Mouse (Mus musculus) lung, adult 2 months (tissue): ENCODE data around the gene Nmrk1.

Source experiments
- CTCF ChIP-seq: fragments of 200-500 bp; IDR thresholded peaks from 2 replicates; pipeline ENCODE4 v1.5.1; 2011; ENCODE audit warnings: mild to moderate bottlenecking, low read length, control low read depth; ENCODE audit not compliant: insufficient read depth
- POLR2A ChIP-seq: fragments of 200-500 bp; IDR thresholded peaks from 2 replicates; pipeline ENCODE4 v1.6.1; 2011; ENCODE audit warnings: low read depth, mild to moderate bottlenecking, control low read depth, low read length, borderline replicate concordance; ENCODE audit errors: extremely low read depth

GRCm38 (mm10) chr19:18629589-18629988, 2.2 kb upstream of the Nmrk1 start:
- TF ChIP-seq POLR2A (no peak), CTCF (no peak)
